Mouse (Mus musculus) erythroblast, embryonic 14.5 days (primary cell): ENCODE results near the gene Adora2a.

ENCODE experiments used
- GATA1 ChIP-seq: IDR thresholded peaks from 2 replicates; pipeline ENCODE4 v1.6.1; 2012; ENCODE audit warnings: low read length, inconsistent platforms, mixed read lengths
- TAL1 ChIP-seq: IDR thresholded peaks from 3 replicates; pipeline ENCODE4 v1.6.1; 2012; ENCODE audit warnings: low read length, inconsistent platforms, mixed read lengths

DNA sequence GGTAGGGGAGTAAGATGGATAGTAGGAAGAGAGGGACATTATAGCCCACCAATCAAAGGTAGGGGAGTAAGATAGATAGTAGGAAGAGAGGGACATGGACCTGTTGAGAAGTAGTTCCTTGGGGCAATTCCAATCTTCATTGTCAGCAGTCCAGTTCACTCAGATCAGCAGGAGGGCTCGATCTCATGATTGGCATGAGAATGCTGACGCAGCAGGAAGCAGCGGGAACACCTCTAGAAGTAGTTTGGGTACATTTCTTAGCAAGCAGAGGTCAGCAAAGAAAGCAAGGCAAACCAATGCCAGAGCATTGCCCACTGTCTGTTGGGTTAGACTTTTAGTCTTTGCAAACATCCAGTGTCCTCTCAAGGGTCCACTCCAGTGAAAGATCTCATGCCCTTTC lies 32.9 kb upstream of the Adora2a start:
- TF ChIP-seq GATA1: no peak
- no peak for TF ChIP-seq TAL1
